1 mouse cellular context compared by ENCODE assay signal in the genomic region with DNA sequence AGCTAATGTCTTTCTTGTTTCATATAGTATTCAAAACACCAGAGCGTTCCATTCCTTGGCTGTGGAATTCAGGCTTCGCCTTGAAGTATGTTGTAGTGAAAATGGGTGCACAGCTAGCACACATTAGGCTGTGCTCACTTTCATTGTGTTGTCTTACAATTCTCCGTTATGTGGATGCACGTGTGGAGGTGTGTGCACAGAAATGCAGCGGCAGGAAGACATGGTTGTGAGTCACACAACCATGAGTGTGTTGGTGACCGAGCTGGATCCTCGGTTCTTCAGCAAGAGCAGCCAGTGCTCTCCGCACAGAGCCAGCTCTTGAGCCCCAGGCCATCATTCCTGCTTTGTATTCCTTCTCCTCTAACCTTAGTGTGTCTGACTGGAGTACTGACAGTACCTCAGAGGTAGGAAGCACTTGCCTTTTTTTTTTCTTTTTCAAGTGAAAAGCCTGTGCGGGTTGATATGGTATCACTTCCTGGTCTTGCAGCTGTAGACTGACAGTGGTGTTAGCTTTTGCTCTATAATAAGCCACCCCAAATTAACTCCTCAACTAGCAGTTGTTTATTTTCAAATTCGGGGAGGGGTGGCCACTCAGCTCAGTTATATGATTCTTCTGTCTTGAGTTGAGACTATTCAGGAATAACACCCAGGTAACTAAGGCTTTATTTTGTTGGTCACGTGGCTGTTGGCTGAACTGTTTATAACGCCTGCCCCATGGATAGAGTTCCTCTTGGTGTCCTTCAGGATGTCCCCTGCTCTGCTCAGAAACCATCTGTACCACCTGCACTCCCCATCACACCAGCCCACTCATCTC.
TF ChIP-seq lines count a peak whose summit lies in the region.

No protein-coding gene starts in this region.

TF ChIP-seq in CH12.LX, 34 proteins besides CTCF, POLR2A, EP300 and RAD21 (continued from another document):
- TF ChIP-seq ZC3H11A (IDR thresholded peaks at IDR 0.05; ENCODE audit: low read depth, low read length): no peak
- no peak for TF ChIP-seq ZMIZ1 (IDR thresholded peaks at IDR 0.05; ENCODE audit: low read depth, low read length)
- TF ChIP-seq SIN3A (IDR thresholded peaks at IDR 0.05; ENCODE audit: low read length): peak; percentile 59
- peak; percentile 29; the same call in 1 of the 2 replicates for TF ChIP-seq IRF4 (IDR thresholded peaks at IDR 0.05; ENCODE audit: low read depth, low read length)
- no peak for TF ChIP-seq MEF2A (IDR thresholded peaks at IDR 0.05; ENCODE audit: borderline replicate concordance, low read depth, low read length)
- no peak for TF ChIP-seq JUN (IDR thresholded peaks at IDR 0.05; ENCODE audit: insufficient read depth, low read depth, low read length)
- TF ChIP-seq E2F4 (IDR thresholded peaks at IDR 0.05; ENCODE audit: insufficient replicate concordance, low read depth, low read length): no peak
- TF ChIP-seq TCF12 (IDR thresholded peaks at IDR 0.05; ENCODE audit: low read depth, low read length): peak; percentile 57; the same call in 1 of the 2 replicates
- peak; percentile 58; the same call in 1 of the 2 replicates for TF ChIP-seq RCOR1 (conservative IDR thresholded peaks at IDR 0.05; ENCODE audit: low read depth, low read length)
- TF ChIP-seq USF1 (IDR thresholded peaks at IDR 0.05; ENCODE audit: low read depth, low read length): peak; percentile 68
- no peak for TF ChIP-seq HCFC1 (IDR thresholded peaks at IDR 0.05; ENCODE audit: low read depth, low read length)
- peak; percentile 65; the same call in 1 of the 2 replicates for TF ChIP-seq MYC (IDR thresholded peaks at IDR 0.05; ENCODE audit: low read depth, low read length)
- TF ChIP-seq ETS1 (conservative IDR thresholded peaks at IDR 0.05; ENCODE audit: low read depth, low read length): no peak; the same call in 1 of the 2 replicates
- no peak for TF ChIP-seq MAFK (IDR thresholded peaks at IDR 0.05; ENCODE audit: insufficient replicate concordance, low read length)
- TF ChIP-seq JUND (conservative IDR thresholded peaks at IDR 0.05; ENCODE audit: low read depth, low read length): peak; percentile 12; the same call in 1 of the 2 replicates
- TF ChIP-seq KAT2A (IDR thresholded peaks at IDR 0.05; ENCODE audit: insufficient replicate concordance, low read length): no peak
- no peak for TF ChIP-seq ZKSCAN1 (IDR thresholded peaks at IDR 0.05; ENCODE audit: borderline replicate concordance, low read depth, low read length)
- TF ChIP-seq MXI1 (IDR thresholded peaks at IDR 0.05; ENCODE audit: low read depth, low read length): no peak
